Comparison of ENCODE assay signal across 12 mouse cellular contexts in genomic region chr12:102672857-102673839, GRCm38 (mm10). TPM values are rescaled to one million over a fixed set of nuclear protein-coding genes. Genes with fewer than 3 reads are reported as not detected.
A peak's percentile ranks its signal among the peaks of the same experiment; 100 is the strongest.
DNase-seq lines count a peak whose midpoint lies in the region; ATAC-seq lines count a peak whose summit lies in the region.
"Had no signal": no experiment of that assay in that cellular context is flagged by ENCODE, and none has a peak within 500 bp of the region (broad histone marks: within the 10 kb centered on the region; RNA-seq: fewer than 3 reads in every experiment).

No protein-coding gene starts in this region.

- peak; percentile 70 for DNase-seq in cerebellum, adult 9-10 months
- DNase-seq in cerebellum, adult 8-10 months: no peak
- DNase-seq in thymus, postnatal 14 days: peak; percentile 39
- DNase-seq in thymus, postnatal 25 days: no peak
- no peak for DNase-seq in embryonic facial prominence, embryonic 10.5 days (ENCODE audit: low spot score)
- DNase-seq in layer of hippocampus, postnatal 10 days (ENCODE audit: low spot score in 2 of 2): no peak
- no peak for DNase-seq in lung, adult 18-20 months
- DNase-seq: adrenal gland, postnatal 10 days had no signal

- no peak overlapping the region for H3K27ac ChIP-seq in embryonic facial prominence, embryonic 10.5 days (replicated peaks)
- H3K27ac ChIP-seq: heart, embryonic 13.5 days; liver, embryonic 15.5 days had no signal

- ATAC-seq in inflammation-experienced regulatory T-cells, adult 6 months: peak; percentile 59

- peaks cover 9% of the 10 kb centered on the region for H3K36me3 ChIP-seq in embryonic facial prominence, embryonic 10.5 days (replicated peaks)
- H3K36me3 ChIP-seq: liver, embryonic 15.5 days had no signal

- no peaks in the 10 kb centered on the region for H3K9me3 ChIP-seq in embryonic facial prominence, embryonic 10.5 days
- H3K9me3 ChIP-seq: heart, embryonic 13.5 days; liver, embryonic 15.5 days; megakaryocyte, embryonic 14.5 days had no signal

- H3K4me1 ChIP-seq in embryonic facial prominence, embryonic 10.5 days: peaks cover 40% of the 10 kb centered on the region
- H3K4me1 ChIP-seq: liver, embryonic 15.5 days had no signal

- 89% methylated on average over 20 of the region's 20 CpGs for WGBS in embryonic facial prominence, embryonic 10.5 days

- H3K4me3 ChIP-seq in embryonic facial prominence, embryonic 10.5 days: no peak overlapping the region
- H3K4me3 ChIP-seq: heart, embryonic 13.5 days; liver, embryonic 15.5 days; megakaryocyte, embryonic 14.5 days had no signal

- H3K27me3 ChIP-seq in embryonic facial prominence, embryonic 10.5 days (replicated peaks; ENCODE audit: low read depth, poor library complexity, severe bottlenecking): no peaks in the 10 kb centered on the region
- H3K27me3 ChIP-seq: heart, embryonic 13.5 days; liver, embryonic 15.5 days; megakaryocyte, embryonic 14.5 days had no signal

RNA-seq across cellular contexts. Expression of gene Itpk1, which starts 31.6 kb away (rescaled TPM):
- 10 to 100 TPM; 13.4 to 31.0 (median 14.1) TPM for polyA plus RNA-seq in inflammation-experienced regulatory T-cells, adult 6 months (2017; shearing (Covaris generic))
- polyA plus RNA-seq in embryonic facial prominence, embryonic 10.5 days (2016; fragmentation: Nextera tagmentation; extraction: Ambion mirVana): 13.7 and 17.7 TPM in 2 replicates
- 10 to 100 TPM; 49.4 to 52.8 TPM for total RNA-seq in layer of hippocampus, postnatal 10 days (2021)

Comparison
In these comparisons a context has a peak if more than half of its experiments do, and no peak if none do; other contexts are left out.
1. DNase-seq: peak in cerebellum, adult 9-10 months (single experiment) and thymus, postnatal 14 days (single experiment); none in cerebellum, adult 8-10 months (single experiment), thymus, postnatal 25 days (single experiment), embryonic facial prominence, embryonic 10.5 days (single experiment), layer of hippocampus, postnatal 10 days (0 of 2) and lung, adult 18-20 months (0 of 2).